Mouse (Mus musculus) left cerebral cortex, adult 9 months (tissue): ENCODE results near the gene Ccdc71.

Experiments
- DNase-seq, 2 experiments: peaks; one replicate each; pipeline ENCODE4 v3.0.0; 2022; ENCODE audit warnings: low spot score in 2 of 2

Ccdc71 gene

GRCm38 (mm10) chr9:108489702-108490558 is 29.6 kb downstream of the Ccdc71 start:
- no peak for DNase-seq

- peak; percentile 92 to 96 for DNase-seq
Measured at GRCm38 (mm10) chr9:108490559-108491285, 30.4 kb downstream of the Ccdc71 start, which contains the start of gene Usp19. Gene Usp19, plus strand, starts transcription at chr9:108490602.

- DNase-seq = no peak
Measured at GRCm38 (mm10) chr9:108491286-108491580, 30.9 kb downstream of the Ccdc71 start.

GRCm38 (mm10) chr9:108492043-108492750 is 31.9 kb downstream of the Ccdc71 start:
- no peak for DNase-seq

GRCm38 (mm10) chr9:108493246-108493645 is 32.9 kb downstream of the Ccdc71 start:
- DNase-seq = no peak

- no peak for DNase-seq
Measured at GRCm38 (mm10) chr9:108494146-108494825, 34.0 kb downstream of the Ccdc71 start.

GRCm38 (mm10) chr9:108494905-108495304 is 34.6 kb downstream of the Ccdc71 start:
- DNase-seq = no peak

GRCm38 (mm10) chr9:108499231-108499630 is 38.9 kb downstream of the Ccdc71 start:
- DNase-seq = no peak

GRCm38 (mm10) chr9:108499943-108500342 is 39.6 kb downstream of the Ccdc71 start:
- no peak for DNase-seq

- DNase-seq = no peak
Measured at GRCm38 (mm10) chr9:108506901-108507300, 46.6 kb downstream of the Ccdc71 start.

GRCm38 (mm10) chr9:108507619-108508434 is 47.5 kb downstream of the Ccdc71 start, which contains the start of gene Qars:
Gene Qars, plus strand, starts transcription at chr9:108507706.
- DNase-seq = peak; percentile 85 to 95

- DNase-seq = no peak
Measured at GRCm38 (mm10) chr9:108508776-108509175, 48.4 kb downstream of the Ccdc71 start.
